Mouse (Mus musculus) kidney, postnatal 10 days (tissue): Measurements from ENCODE around the gene Shisa7.
"Not testable (repeated sequence)": the region's sequence is repeated elsewhere in the genome, so short reads cannot be mapped to it uniquely, and the experiment has no call there.

Source experiments
- DNase-seq: peaks from one replicate; pipeline ENCODE4 v3.0.0; 2021; ENCODE audit warnings: mixed read lengths

Gene Shisa7

GRCm38 (mm10) chr7:4844245-4844916 lies at the start of gene Shisa7:
Shisa7 (minus strand) TSS chr7:4844696.
- DNase-seq: no peak

DNA sequence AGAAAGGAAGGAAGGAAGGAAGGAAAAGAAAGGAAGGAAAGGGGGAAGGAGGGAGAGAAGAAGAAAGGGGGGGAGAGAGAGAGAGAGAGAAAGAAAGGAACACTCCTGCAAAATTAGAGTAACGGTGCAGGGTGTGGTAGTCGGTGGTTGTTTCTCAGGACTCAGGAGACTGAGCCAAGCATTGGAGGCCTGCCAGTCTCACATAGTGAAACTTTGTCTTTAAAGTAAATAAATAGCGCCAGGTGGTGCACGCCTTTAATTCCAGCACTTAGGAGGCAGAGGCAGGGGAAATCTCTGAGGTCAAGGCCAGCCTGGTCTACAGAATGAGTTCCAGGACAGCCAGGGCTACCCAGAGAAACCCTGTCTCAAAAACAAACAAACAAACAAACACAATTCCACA lies 42.2 kb upstream of the Shisa7 start:
- no peak for DNase-seq

DNA sequence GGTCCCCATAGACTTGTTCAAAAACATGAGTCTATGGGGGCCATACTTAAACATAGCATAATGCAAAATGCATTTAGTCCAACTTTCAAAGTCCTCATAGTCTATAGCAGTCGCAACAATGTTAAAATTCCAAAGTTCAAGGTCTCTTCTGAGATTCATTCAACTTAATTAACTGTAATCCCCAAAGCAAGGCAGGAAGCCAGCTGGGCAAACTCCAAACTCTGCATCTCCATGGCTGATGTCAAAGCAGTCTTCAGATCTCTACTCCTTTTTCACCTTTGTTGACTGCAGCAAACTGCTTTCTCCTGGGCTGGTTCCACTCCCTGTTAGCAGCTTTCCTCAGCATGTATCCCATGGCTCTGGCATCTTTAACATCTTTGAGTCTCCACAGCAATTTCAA lies 34.5 kb upstream of the Shisa7 start:
- DNase-seq: not testable (repeated sequence)

DNA sequence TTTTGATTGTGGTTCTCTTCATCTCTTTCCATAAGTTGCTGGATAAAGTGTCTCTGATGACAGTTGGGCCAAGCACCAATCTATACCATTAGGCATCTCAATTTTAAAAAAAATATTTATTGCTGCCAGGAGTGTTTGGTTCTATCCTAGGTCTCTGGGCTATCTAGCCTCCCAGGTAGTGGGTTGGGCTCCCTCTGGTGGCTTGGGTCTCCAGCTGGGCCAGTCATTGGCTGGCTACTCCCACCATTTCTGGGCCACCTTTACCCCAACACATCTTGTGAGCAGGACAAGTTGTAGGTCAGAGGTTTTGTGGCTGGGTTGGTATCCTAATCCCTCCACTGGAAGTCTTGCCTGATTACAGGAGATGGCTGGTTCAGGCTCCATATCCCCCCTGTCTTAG lies 33.7 kb upstream of the Shisa7 start:
- peak; percentile 46 for DNase-seq

DNA sequence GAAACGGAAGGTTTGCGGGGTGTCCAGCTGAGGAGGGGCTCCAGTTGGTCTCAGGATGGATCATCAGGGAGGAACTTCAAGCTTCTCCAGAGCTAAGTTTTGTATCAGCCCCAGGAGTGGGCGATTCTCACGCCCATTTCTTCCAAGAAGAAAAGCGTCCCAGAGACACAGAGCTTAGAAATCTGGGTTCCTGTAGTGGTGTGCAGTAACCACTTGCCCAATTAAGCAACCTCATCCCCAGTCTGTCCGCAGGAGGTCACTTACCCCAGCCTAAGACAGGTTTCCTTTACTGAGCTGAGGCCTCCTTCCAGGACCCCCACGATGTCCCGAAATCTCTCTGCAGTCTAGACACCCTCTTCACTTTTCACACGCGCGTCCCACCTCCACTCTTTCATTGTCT lies 32.7 kb upstream of the Shisa7 start:
- no peak for DNase-seq

DNA sequence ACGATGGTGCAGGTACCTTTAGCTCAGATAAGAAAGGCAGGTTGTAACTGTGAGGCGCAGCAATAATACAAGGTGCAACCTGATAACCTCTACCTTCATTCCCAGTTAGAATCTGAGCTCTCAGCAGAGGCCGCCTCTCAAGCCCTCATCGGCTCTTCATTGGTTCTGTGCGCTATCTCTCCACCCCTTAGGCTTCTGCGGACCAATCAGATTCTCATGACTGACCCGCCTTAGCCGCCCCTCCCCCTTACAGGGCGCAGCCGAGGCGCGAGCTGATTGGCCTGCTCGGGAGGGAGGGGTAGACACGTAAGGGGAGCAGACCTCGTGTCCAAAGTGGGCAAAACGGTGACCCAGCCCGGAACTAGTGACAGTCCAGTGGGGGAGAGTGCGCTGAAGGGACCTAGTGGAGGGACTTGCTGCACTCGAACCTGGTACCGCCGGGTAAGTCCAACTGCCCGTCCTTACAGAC lies 32.3 kb upstream of the Shisa7 start, which contains the start of gene Isoc2a:
TSS of gene Isoc2a (plus strand) at position 401 of the 469 bp plus-strand sequence.
- peak; percentile 92 for DNase-seq

GRCm38 (mm10) chr7:4870133-4870532 lies 25.6 kb upstream of the Shisa7 start, which contains the start of gene Isoc2b:
Isoc2b (minus strand) TSS chr7:4870258.
- no peak for DNase-seq

- DNase-seq: no peak
Measured at GRCm38 (mm10) chr7:4866631-4867180, 22.2 kb upstream of the Shisa7 start.

DNA sequence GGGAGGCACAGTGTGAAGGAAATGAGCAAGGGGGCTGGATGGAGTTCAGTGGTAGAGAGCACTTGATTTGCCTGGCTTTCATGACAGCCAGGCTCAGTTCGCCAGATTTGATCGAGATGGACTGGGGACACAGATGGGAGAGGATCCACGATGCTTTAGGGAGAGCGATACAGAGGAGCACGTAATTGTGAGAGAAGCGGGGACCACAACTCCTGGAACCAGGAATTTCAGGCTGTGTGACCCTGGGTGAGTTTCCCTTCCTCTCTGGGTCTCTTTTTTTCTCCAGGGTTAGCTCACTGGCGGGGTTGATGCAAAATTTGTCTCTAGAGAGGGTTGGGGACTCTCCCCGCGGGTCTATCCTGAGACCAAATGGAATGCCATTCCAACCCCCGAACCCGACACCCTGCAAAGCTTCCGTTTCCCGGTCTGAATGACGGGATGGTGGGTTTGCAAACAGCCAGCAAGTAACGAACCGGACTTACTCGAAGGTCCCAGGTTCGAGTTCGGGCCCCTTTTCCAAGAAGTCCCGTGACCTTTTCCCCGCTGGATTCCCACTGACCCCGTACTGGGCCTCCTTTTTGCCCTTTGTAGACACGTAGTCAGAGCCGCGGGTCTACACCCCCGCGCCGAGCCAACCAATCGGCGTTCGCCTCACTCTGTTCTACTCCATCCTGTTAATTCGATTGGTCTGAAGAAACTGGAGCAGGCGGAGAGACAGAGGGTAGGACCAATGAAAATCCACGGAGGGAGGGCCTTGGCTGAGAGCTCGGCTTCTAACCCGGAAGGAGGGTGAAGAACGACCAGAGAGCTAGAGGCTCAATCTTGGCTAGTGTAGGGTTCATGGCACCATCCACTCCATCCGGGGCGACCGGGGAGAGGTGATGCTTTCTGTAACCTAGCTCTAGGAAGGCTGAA lies 21.3 kb upstream of the Shisa7 start:
- peak; percentile 96 for DNase-seq

DNA sequence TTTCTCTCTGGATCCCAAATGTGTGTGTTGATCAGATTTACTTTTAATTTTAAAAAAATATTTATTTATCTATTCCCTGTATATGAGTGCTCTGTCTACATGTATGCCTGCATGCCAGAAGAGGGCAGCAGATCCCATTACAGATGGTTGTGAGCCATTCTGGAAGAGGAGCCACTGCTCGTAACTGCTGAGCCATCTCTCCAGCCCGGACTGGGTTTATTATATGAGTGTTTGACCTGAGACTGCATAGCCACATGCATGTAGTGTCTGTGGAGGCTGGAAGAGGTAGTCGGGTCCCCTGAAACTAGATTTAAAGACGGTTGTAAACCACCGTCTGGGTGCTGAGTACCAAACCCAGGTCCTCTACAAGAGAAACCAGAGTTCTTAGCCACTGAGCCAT lies 20.6 kb upstream of the Shisa7 start:
- peak; percentile 61 for DNase-seq

DNA sequence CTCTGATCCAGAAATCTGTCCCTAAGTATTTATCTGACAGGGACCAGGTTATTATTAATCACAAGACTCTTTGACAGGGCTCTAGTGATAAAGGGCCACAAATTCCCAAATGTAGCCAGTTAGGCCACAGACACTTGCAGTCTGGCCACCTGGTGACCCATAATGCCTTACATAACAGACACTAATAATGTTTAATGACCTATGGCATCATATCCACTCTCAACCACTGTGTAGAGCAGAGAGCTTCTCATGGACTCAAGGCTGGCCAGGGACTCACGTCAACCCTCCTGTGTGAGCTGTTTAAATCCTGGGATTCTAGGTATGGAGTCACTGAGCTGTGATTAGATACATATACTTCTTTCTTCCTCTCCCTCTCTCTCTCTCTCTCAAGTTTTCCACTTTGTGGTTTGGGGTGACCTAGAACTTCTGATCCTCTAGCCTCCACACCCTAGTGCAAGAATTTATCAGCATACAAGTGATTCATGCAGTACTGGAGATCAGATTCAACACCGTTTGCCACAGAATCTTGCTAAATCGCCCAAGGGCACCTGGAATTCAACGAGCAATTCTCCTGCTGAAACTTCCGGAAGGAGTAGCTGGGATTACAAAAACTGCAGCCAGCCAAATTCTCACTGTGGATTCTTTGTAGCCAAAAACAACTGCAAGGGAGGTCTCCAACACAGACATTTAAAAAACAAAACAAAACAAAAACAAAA lies 19.8 kb upstream of the Shisa7 start:
- DNase-seq: no peak

DNA sequence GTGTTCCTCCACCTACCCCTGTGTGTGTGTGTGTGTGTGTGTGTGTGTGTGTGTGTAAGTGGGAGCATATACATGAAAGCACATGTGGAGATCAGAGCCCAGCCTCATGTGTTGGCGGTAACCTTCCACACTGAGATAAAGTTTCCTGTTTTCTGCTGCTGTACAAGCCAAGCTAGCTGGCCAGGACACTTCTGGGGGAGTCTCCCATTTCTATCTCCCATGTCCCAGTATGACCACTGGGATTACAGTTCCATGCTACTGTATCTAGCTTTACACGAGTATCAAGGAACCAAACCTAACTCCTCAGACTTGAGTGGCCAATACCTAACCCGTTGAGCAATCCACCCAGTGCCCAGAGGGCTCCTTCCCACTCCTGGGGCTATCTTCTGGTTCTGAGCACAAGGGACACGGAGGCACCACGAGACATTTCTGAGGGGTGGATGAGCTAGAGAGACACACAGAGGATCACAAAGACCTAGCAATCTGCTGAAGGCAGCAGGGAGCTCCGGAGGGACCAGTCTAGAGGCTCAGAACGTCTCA lies 19.1 kb upstream of the Shisa7 start:
- no peak for DNase-seq

- peak; percentile 86 for DNase-seq
Measured at GRCm38 (mm10) chr7:4863041-4863440, 18.5 kb upstream of the Shisa7 start.

DNA sequence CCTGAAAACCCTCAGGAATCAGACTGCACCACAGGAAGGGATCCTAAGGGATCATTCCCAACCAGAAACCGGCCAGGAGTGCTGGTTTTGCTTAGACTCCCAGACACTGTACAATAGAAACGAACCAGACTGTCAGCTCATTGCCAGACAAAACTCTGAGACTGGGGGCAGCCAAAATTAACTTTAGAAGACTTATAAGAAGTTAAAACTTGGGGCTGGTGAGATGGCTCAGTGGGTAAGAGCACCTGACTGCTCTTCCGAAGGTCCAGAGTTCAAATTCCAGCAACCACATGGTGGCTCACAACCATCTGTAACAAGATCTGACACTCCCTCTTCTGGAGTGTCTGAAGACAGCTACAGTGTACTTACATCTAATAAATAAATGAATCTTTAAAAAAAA lies 16.4 kb upstream of the Shisa7 start:
- DNase-seq: not testable (repeated sequence)

DNA sequence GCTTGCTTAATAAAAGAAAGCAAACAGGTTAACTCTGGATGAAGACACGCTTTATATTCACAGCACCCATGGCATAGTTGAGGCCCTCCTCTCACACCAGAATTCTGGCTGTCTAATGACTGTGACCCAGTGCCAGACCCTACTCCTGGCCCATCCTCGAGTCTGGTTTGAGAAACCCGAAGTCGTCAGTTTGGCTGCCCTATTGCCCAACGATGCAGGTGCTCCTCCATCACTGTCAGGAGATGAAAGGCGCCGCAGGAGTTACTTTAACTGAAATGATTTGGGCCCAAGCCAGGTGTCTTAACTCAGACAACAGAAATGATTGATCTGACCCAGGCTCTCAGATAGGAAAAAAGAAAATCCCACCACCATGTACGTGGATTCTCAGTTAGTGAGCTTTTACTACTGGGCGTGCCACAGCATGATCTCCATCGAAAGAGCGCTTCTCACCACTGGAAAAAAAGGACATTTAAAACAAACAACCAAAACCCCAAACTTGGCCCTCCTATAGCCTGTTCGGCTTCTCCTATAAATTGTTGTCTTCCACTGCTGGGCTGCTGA lies 15.0 kb upstream of the Shisa7 start:
- DNase-seq: no peak

DNA sequence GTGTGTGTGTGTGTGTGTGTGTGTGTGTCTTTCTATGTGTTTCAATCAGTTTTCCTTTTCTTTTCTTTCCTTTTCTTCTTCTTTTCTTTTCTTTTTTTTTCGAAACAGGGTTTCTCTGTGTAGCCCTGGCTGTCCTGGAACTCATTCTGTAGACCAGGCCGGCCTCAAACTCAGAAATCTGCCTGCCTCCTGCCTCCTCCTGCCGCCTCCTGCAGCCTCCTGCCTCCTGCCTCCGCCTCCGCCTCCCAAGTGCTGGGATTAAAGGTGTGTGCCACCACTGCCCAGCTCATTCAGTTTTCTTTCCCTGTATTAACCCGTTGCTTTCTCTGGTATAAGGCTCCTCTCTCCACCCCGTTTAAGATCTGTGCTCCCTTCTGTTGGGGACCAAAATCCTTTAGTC lies 12.8 kb upstream of the Shisa7 start:
- DNase-seq: no peak

DNA sequence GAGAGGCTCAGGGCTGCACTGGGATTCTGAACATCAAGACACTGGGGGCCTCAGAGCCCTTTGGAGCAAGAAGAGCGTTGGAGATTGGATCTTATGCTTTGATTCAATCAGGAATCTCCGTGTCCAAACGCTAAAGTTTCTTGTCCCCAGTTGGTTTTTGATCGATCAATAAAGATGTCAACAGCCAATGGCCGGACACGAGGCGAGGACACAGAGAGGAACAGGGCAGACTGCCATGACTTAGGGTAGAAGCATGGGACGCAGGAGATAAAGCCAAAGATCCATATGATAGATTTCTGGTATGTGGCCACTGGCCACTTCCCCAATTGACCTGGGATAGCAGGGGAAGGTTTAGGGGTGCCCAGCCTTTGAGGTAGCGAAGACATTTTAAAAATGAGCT lies 12.0 kb upstream of the Shisa7 start:
- DNase-seq: no peak

DNA sequence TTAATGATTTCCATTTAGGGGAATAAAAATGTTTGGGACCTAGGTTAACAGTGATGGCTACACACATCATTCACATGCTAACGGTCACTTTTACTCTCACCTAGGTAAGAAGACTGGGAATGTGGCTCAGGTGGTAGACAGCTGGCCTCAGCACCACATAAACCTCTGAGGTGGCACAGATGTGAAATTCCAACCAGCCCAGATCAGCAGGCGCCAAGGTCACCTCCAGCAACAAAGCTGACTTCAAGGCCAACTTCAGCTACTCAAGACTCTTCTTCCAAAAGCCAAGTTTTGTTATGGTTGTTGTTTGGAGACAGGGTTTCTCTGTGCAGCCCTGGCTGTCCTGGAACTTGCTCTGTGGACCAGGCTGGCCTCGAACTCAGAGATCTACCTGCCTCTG lies 9.1 kb upstream of the Shisa7 start:
- DNase-seq: no peak

- DNase-seq: no peak
Measured at GRCm38 (mm10) chr7:4851315-4851688, 6.8 kb upstream of the Shisa7 start.

DNA sequence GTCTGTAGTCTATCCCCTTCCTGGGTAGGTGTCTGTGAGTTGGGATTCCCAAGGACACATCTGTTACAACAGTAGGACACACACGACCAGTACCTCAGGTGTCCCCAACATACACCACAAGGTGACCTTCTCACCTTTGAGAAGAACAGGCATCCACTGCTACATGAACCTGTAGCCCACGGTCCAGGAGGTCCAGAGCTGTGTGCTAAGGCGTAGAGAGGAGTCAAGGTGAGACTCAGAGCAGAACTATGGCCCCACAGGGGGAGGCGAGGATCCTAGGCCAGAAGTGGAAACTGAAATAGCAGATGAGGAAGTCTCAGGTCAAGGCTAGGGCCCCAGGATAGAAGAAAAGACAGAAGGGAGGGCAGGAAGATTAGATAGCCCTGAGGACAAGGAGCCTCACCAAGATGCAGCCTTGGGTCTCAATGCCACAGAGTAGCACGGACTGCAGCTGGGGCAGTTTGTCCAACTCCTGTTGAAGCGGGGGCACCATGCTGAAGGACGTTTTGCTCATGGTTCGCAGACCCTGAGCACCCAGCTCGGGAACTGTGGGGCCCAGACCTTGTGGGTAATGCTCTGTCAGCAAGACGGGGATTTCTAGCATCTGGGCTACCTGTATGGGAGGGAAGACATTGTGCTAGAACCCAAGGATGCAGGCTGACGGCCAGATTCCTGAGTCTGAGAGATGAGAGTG lies 6.3 kb upstream of the Shisa7 start:
- no peak for DNase-seq

GRCm38 (mm10) chr7:4849372-4849771 lies 4.9 kb upstream of the Shisa7 start:
- DNase-seq: no peak

DNA sequence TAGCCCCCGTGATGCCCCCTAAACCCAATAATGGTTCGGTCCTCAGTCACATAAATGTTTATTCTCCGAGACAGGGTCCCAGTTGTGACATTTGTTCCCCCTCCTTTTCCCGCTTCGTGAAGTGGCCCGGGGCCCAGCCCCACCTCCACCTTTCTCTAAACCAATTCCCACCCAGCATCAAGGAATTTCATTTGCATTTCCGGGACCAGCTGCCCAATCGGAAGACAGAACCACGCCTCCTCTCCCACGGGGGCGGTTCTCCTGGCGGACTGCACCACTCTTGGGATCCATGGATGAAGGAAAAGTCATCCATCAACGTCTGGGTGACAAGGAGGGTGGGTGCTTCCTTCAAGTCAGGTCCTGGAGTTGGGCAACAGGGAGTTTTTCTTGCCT lies 417 bp upstream of the Shisa7 start:
- peak; percentile 84 for DNase-seq
